Mouse (Mus musculus): ENCODE data around the gene Myo15b. TPM values are rescaled to one million over a fixed set of nuclear protein-coding genes. Genes with fewer than 3 reads are reported as not detected.
A peak's percentile ranks its signal among the peaks of the same experiment; 100 is the strongest.

Gene Myo15b
- polyA plus RNA-seq, 1 experiment from 2014 or later: 0.10 TPM

GRCm38 (mm10) chr11:115911134-115911561 lies 52.9 kb downstream of the Myo15b start:
- H3K9ac ChIP-seq: no peak overlapping the region
- no peak overlapping the region for H3K27ac ChIP-seq (replicated peaks)
- no peak for ATAC-seq (ENCODE audit: low read depth)
- no peak overlapping the region for H3K4me2 ChIP-seq
- peaks cover 59% of the 10 kb centered on the region for H3K36me3 ChIP-seq
- H3K27me3 ChIP-seq: no peaks in the 10 kb centered on the region
- H3K4me3 ChIP-seq: no peak overlapping the region
- WGBS: 93% methylated on average over 5 of the region's 5 CpGs
- H3K9me3 ChIP-seq: no peaks in the 10 kb centered on the region
- no peaks in the 10 kb centered on the region for H3K4me1 ChIP-seq (replicated peaks)

GRCm38 (mm10) chr11:115911632-115912376 lies 53.6 kb downstream of the Myo15b start, which contains the start of gene Smim6:
Gene Smim6 (plus strand): TSS chr11:115912017.
- no peak within 1 kb of the TSS for H3K9ac ChIP-seq
- 79% methylated on average over 11 of the region's 11 CpGs for WGBS
- H3K4me2 ChIP-seq: no peak within 1 kb of the TSS
- no peak for ATAC-seq (ENCODE audit: low read depth)
- H3K36me3 ChIP-seq: peaks cover 66% of the 10 kb centered on the region
- H3K4me1 ChIP-seq (replicated peaks): no peaks in the 10 kb centered on the region
- no peak within 1 kb of the TSS for H3K4me3 ChIP-seq
- H3K27ac ChIP-seq (replicated peaks): no peak within 1 kb of the TSS
- no peaks in the 10 kb centered on the region for H3K27me3 ChIP-seq
- no peaks in the 10 kb centered on the region for H3K9me3 ChIP-seq

GRCm38 (mm10) chr11:115916579-115916978 lies 58.4 kb downstream of the Myo15b start:
- no peak for ATAC-seq (ENCODE audit: low read depth)
- WGBS: 96% methylated on average over 4 of the region's 4 CpGs
- Histone ChIP-seq H3K4me1 (replicated peaks) (no peaks in the 10 kb centered on the region), H3K27me3 (no peaks in the 10 kb centered on the region), H3K36me3 (peaks cover 50% of the 10 kb centered on the region), H3K9ac (no peak overlapping the region), H3K9me3 (no peaks in the 10 kb centered on the region), H3K4me3 (no peak overlapping the region), H3K4me2 (no peak overlapping the region), H3K27ac (replicated peaks) (no peak overlapping the region)

GRCm38 (mm10) chr11:115918637-115919036 lies 60.4 kb downstream of the Myo15b start:
- no peak overlapping the region for H3K27ac ChIP-seq (replicated peaks)
- H3K9me3 ChIP-seq: no peaks in the 10 kb centered on the region
- H3K27me3 ChIP-seq: no peaks in the 10 kb centered on the region
- H3K36me3 ChIP-seq: peaks cover 51% of the 10 kb centered on the region
- no peak for ATAC-seq (ENCODE audit: low read depth)
- 90% methylated on average over 5 of the region's 5 CpGs for WGBS
- no peak overlapping the region for H3K4me3 ChIP-seq
- no peak overlapping the region for H3K9ac ChIP-seq
- H3K4me2 ChIP-seq: no peak overlapping the region
- H3K4me1 ChIP-seq (replicated peaks): no peaks in the 10 kb centered on the region

- Histone ChIP-seq H3K27ac (replicated peaks) (no peak overlapping the region), H3K9ac (no peak overlapping the region), H3K36me3 (peaks cover 51% of the 10 kb centered on the region), H3K4me2 (no peak overlapping the region), H3K9me3 (no peaks in the 10 kb centered on the region), H3K4me3 (no peak overlapping the region), H3K27me3 (no peaks in the 10 kb centered on the region), H3K4me1 (replicated peaks) (no peaks in the 10 kb centered on the region)
- WGBS: 91% methylated on average over 5 of the region's 5 CpGs
- ATAC-seq (ENCODE audit: low read depth): no peak
These were observed 60.9 kb downstream of the Myo15b start for GRCm38 (mm10) chr11:115919073-115919472.

GRCm38 (mm10) chr11:115920110-115920818 lies 62.1 kb downstream of the Myo15b start:
- H3K9me3 ChIP-seq: no peaks in the 10 kb centered on the region
- no peak overlapping the region for H3K27ac ChIP-seq (replicated peaks)
- ATAC-seq (ENCODE audit: low read depth): no peak
- peaks cover 51% of the 10 kb centered on the region for H3K36me3 ChIP-seq
- H3K4me2 ChIP-seq: no peak overlapping the region
- H3K4me1 ChIP-seq (replicated peaks): no peaks in the 10 kb centered on the region
- H3K4me3 ChIP-seq: no peak overlapping the region
- no peak overlapping the region for H3K9ac ChIP-seq
- H3K27me3 ChIP-seq: no peaks in the 10 kb centered on the region
- WGBS: 47% methylated on average over 6 of the region's 6 CpGs

GRCm38 (mm10) chr11:115921986-115922385 lies 63.8 kb downstream of the Myo15b start:
- H3K4me3 ChIP-seq: no peak overlapping the region
- WGBS: 97% methylated on average over 1 of the region's 1 CpGs
- peaks cover 40% of the 10 kb centered on the region for H3K36me3 ChIP-seq
- H3K4me2 ChIP-seq: no peak overlapping the region
- H3K9ac ChIP-seq: no peak overlapping the region
- no peaks in the 10 kb centered on the region for H3K9me3 ChIP-seq
- no peaks in the 10 kb centered on the region for H3K27me3 ChIP-seq
- no peak for ATAC-seq (ENCODE audit: low read depth)
- no peak overlapping the region for H3K27ac ChIP-seq (replicated peaks)
- H3K4me1 ChIP-seq (replicated peaks): no peaks in the 10 kb centered on the region

- no peaks in the 10 kb centered on the region for H3K9me3 ChIP-seq
- no peak for ATAC-seq (ENCODE audit: low read depth)
- WGBS: 89% methylated on average over 8 of the region's 8 CpGs
- no peak overlapping the region for H3K27ac ChIP-seq (replicated peaks)
- no peak overlapping the region for H3K4me3 ChIP-seq
- H3K27me3 ChIP-seq: no peaks in the 10 kb centered on the region
- H3K9ac ChIP-seq: no peak overlapping the region
- peaks cover 46% of the 10 kb centered on the region for H3K36me3 ChIP-seq
- H3K4me2 ChIP-seq: no peak overlapping the region
- peaks cover 15% of the 10 kb centered on the region for H3K4me1 ChIP-seq (replicated peaks)
These were observed 70.8 kb downstream of the Myo15b start for GRCm38 (mm10) chr11:115929031-115929430.

GRCm38 (mm10) chr11:115929818-115930217 lies 71.6 kb downstream of the Myo15b start:
- Histone ChIP-seq H3K4me3 (no peak overlapping the region), H3K27me3 (no peaks in the 10 kb centered on the region), H3K9me3 (no peaks in the 10 kb centered on the region), H3K36me3 (peaks cover 39% of the 10 kb centered on the region), H3K27ac (replicated peaks) (no peak overlapping the region), H3K9ac (no peak overlapping the region), H3K4me1 (replicated peaks) (peaks cover 23% of the 10 kb centered on the region), H3K4me2 (no peak overlapping the region)
- no peak for ATAC-seq (ENCODE audit: low read depth)
- WGBS: 80% methylated on average over 3 of the region's 3 CpGs

GRCm38 (mm10) chr11:115931235-115931634 lies 73.0 kb downstream of the Myo15b start:
- WGBS: 67% methylated on average over 3 of the region's 3 CpGs
- ATAC-seq (ENCODE audit: low read depth): no peak
- Histone ChIP-seq H3K4me3 (no peak overlapping the region), H3K27ac (replicated peaks) (no peak overlapping the region), H3K9me3 (no peaks in the 10 kb centered on the region), H3K27me3 (no peaks in the 10 kb centered on the region), H3K36me3 (peaks cover 42% of the 10 kb centered on the region), H3K4me1 (replicated peaks) (peaks cover 37% of the 10 kb centered on the region), H3K9ac (no peak overlapping the region), H3K4me2 (no peak overlapping the region)

GRCm38 (mm10) chr11:115933108-115933746 lies 75.0 kb downstream of the Myo15b start, which contains the start of the genes Sap30bp and Recql5:
Gene Sap30bp (plus strand): TSS chr11:115933282.
Gene Recql5 (minus strand): TSS chr11:115933477.
- peak within 1 kb of the TSS; percentile 76 for H3K27ac ChIP-seq (replicated peaks)
- H3K4me2 ChIP-seq: peak within 1 kb of the TSS; percentile 98
- peak; percentile 99 for ATAC-seq (ENCODE audit: low read depth)
- H3K4me1 ChIP-seq (replicated peaks): peaks cover 39% of the 10 kb centered on the region
- peaks cover 47% of the 10 kb centered on the region for H3K36me3 ChIP-seq
- peak within 1 kb of the TSS; percentile 93 for H3K4me3 ChIP-seq
- peak within 1 kb of the TSS; percentile 86 for H3K9ac ChIP-seq
- H3K27me3 ChIP-seq: no peaks in the 10 kb centered on the region
- H3K9me3 ChIP-seq: no peaks in the 10 kb centered on the region
- WGBS: under 1% methylated on average over 28 of the region's 28 CpGs

GRCm38 (mm10) chr11:115933747-115934110 lies 75.5 kb downstream of the Myo15b start:
- Histone ChIP-seq H3K27ac (replicated peaks) (peak overlapping the region; percentile 76), H3K4me2 (peak overlapping the region; percentile 94), H3K27me3 (no peaks in the 10 kb centered on the region), H3K9me3 (no peaks in the 10 kb centered on the region), H3K4me1 (replicated peaks) (peaks cover 39% of the 10 kb centered on the region), H3K36me3 (peaks cover 46% of the 10 kb centered on the region), H3K9ac (peak overlapping the region; percentile 86), H3K4me3 (peak overlapping the region; percentile 93)
- WGBS: under 1% methylated on average over 16 of the region's 16 CpGs
- peak; percentile 60 for ATAC-seq (ENCODE audit: low read depth)
